Mouse (Mus musculus): ENCODE data around the gene Abcb9. TPM values are rescaled to one million over a fixed set of nuclear protein-coding genes. Genes with fewer than 3 reads are reported as not detected.

The Abcb9 gene
- 33.5 and 39.3 TPM in 2 replicates for polyA plus RNA-seq (2012; rRNA removed)

DNA sequence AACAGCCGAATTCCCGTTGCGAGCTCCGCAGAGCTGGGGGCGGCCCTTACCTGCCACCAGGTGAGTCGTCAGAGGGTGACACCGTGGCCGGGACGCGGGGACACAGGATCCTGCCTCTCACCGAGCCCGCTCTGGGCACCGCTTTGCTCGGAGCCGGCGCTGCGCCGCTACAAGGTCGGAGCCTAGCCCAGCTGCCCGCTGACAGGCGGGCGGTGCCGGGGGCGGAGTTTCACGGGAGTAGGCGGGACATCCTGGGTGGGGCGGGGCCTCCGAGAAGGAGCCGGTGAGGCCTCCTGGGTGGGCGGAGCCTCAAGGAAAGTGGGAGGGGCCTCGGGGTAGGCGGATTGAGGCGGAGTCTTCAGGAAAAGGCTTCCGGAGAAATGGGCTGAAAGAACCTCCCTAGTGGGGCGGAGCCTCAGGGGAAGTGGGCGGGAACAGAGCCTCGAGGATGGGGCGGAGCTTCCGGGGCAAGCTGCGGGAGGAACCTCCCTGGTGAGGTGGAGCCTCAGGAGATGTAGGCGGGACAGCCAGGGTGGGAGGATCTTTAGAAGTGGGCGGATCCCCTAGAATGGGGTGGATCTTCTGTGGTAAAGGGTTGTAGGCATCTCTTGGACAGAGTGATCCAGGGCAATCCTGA lies at the start of gene Abcb9:
Gene Abcb9 (minus strand): TSS at position 203 of the 637 bp plus-strand sequence.
- DNase-seq (ENCODE audit: low read depth): peak; percentile 79

DNA sequence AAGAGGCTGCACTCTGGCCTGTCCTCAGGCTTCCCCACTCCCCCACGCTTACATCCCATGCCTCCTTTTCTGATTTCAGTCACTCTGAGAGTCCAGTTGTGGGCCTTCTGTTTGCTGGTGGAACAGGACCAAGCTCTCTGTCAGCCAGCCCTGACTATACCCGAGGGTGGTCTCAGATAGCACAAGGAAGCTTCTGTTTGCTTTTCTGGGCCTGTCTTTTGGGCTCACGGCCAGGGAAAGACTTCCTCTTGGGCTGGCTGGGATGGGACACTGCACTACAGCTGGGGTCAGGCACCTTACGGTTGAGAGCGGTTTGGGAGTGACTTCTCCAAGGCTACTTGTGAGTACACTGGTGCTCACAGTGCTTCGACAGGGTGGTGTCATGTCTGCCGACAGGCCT lies 42.5 kb upstream of the Abcb9 start:
- DNase-seq (ENCODE audit: low read depth): no peak

DNA sequence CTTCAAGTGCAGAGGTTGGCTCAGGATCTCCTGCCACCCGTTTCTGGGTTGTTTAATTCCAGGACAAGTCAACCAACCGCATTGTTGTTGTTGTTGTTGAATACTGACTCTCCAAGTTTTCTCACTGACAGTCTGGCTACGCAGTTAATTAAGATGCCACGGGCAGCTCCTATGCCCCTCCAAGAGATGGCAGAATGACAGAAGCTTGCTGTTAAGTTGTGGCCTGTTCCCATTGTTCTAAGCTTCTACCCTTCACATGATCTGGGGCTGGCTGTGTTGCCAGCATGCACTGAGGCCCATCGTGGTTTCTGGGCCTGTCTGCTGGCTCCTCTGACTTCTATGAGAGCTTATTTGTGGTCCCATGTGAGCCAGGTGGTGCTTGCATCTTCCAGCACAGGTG lies 38.7 kb upstream of the Abcb9 start:
- DNase-seq (ENCODE audit: low read depth): no peak

DNA sequence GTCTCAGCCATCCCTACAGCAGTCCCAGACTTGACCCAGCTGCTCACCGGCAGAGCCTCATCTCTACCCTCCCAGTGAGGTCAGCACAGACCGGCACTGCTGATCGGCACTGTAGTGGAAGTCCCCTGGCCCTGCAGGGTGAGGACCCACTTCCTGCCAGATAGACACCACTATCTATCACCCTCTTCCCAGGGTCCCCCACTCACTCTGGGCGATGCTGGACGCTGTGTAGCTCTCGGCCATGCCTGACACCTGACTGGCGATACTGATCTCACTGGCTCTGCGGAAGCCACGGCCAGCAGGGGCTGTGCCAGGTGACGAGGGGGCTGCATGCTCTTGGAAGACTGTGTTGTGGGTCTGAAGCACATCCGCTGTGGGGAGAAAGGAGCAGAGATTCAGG lies 29.5 kb upstream of the Abcb9 start:
- no peak for DNase-seq (ENCODE audit: low read depth)

DNA sequence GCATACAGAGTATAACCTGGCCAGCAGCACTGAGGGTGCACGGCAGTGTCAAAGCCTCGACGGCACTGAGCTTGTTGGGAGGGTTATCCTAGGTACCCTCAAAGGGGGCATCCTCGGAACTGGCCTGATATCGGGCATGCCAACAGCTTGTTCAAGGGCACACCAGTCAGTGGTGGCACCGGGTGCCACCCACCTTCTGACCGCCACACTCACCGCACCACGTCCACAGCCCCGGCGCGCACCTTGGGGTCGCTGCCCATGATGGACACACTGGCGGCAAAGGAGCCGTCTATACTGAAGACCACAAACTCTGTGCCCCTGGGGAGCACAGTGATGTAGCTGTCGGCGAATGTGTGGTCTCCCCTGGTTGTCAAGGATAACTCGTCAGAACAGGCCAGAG lies 26.8 kb upstream of the Abcb9 start:
- DNase-seq (ENCODE audit: low read depth): no peak

DNA sequence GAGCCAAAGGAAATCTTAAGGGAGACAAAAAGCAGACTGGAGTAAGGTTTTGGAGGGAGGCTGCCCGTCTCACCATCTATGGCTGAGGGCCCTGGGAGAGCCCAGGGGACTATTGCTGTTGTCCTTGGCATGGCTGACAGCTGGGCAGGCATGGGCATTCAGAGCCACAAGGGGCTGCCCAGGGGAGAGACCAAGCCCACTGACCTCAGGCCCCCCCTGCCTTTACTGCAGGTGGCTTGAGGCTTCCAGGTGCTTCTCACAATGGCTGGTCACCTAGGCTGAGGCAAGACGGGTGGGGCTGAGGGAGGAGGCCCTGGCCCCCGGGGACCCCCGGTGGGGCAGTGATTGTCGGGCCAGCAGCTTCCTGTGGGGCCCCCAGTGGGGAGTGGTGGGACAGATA lies 23.6 kb upstream of the Abcb9 start:
- no peak for DNase-seq (ENCODE audit: low read depth)

DNA sequence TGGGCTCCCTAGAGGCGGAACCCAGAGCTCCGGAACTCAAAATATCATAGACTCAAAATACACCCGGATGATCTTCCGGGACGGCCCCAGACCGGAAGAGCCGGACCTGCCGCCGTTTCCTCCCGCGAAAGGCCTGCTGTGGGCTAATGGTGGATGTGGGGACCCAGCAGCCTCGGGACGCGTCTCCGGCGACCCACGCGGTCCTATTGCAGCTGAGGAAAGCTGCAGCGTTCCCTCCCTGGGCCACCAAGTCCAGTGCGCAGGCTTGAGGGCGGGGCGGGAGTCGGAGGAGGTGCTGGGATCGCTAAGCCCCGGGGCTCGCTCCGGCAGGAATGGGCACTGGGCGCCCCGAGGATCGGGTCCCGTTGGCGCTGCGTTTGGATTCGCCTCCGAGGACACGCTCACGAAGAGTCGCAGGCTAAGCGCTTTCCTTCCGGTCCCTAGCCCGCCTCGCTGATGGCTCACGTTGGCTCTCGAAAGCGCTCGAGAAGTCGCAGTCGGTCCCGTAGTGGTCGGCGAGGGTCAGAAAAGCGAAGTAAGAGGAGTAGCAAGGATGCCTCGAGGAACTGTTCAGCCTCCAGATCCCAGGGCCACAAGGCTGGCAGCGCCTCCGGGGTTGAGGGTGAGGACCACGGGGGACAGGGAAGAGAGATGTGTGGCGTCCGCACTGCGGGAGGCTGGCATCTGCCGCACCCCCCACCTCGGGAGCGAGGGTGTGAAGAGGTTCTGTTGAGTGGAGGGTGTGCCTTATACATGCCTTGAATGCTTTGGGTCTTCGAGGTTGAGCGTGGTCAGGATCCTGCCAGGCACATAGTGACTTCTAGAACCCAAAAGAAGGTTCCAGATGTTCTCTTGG lies 20.6 kb upstream of the Abcb9 start, which contains the start of gene Arl6ip4:
Gene Arl6ip4 (plus strand): TSS at position 100 of the 856 bp plus-strand sequence.
- DNase-seq (ENCODE audit: low read depth): no peak

DNA sequence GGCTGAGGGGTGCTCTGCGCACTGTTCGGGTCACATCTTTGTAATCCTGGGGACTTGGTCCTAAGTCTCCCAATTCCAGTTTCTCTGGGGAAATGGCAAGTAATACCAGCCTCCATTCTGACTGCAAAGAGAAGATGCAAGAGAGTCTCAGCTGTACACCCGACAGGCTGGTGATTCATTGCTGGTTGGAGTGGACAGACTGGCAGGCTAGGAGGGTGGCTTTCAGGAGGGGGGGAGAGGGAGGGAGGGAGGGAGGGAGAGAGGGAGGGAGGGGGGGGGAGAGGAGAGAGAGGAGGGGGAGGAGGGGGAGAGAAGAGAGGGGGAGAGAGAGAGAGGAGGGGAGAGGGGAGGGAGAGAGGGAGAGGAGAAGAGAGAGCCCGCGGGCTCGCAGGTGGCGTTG lies 19.9 kb upstream of the Abcb9 start:
- DNase-seq (ENCODE audit: low read depth): no peak

DNA sequence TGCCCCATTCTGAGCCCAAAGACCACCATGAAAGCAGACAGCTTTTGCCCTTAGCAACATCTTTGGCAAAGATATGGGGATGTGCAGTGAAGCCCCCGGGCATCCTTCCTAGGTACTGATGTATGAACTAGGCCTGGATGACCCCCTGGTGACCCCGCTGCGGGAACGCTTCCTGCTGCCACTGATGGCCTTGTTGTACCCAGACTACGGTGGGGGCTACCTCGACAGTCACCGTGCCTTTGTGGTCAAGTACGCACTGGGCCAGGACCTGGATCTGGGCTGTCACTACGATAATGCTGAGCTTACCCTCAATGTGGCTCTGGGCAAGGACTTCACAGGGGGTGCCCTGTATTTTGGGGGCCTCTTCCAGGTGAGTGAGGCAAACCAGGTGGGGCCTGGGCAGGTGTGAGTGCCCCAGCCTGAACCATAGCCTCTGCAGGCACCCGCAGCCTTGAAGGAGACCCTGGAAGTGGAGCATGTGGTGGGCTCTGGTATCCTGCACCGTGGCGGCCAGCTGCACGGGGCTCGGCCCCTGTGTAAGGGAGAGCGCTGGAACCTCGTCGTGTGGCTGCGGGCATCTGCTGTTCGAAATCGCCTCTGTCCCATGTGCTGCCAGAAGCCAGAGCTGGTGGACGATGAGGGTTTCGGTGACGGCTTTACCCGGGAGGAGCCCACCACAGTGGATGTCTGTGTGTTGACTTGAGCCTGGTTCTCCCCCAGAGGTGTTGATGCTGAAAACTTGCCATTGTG lies 18.9 kb upstream of the Abcb9 start:
- no peak for DNase-seq (ENCODE audit: low read depth)

DNA sequence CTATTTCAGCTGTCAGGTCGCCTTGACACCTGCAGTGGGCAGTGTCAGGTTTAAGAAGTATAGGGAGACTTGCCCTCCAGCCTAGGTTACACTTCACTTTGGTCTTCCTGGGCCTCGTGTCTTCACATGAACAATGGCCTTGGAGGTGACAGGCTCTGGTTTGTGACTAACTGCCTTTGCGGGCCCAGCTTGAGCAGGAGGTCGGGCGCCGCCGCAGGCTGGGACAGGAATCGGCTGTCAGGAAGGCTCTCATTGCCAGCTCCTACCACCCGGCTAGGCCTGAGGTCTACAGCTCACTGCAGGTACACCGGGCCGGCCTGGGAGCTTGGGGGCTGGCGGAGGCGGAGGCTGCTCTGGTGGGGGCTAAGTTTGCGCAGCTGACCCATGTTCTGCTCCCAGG lies 17.4 kb upstream of the Abcb9 start:
- DNase-seq (ENCODE audit: low read depth): no peak

DNA sequence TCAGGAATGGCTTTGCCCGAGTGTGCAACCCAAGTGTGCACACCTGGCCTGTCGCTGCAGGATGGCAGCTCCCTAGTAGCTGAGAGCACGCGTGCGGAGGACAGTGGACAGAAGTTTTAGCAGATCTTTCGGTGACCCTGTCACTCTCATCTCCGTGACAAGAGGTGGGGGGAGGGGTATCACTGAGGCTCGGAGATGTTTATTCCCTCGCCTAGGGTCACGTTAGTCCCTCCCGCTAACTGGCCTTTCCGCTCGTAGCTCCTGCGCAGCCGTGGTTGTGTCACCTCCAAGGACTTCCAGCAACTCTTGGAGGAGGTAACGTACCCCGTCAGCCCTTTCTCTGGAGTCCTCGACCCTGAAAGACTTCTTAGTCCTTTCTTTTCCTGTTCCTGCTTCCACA lies 16.9 kb upstream of the Abcb9 start:
- no peak for DNase-seq (ENCODE audit: low read depth)

DNA sequence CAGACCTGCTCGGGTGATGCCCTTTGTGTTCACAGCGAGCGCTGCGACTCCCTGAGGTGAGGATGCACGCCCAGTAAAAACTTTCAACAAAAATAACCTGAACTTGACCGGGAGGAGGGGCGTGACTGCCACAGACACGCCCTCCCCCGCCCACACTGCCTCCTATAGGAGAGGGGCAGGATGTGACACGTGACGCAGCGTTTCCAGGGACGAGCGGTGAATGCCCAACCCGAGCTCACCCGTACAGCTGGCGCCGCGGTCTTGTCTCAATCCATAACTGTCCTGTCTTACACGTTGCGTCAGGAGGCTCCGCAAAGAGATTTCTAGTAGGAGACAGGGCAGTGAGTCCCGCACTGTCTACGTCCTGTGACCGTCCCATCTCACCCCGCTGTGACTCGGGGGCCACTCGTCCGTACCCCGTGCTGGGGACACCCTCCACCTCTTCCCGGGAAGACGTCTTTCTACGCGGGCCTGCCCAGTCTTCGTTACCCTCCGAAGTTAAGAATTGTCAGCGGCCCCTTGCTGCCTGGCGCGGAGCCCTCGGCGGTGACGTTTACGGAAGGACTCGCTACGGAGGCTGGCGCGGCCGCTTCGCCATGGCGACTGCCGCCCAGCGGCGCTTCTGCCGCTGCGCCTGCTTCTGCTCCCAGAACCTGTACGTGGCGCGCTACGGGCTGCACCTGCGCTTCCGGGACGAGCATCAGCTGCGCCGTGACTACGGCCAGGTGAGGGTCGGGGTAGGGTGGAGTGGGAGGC lies 16.3 kb upstream of the Abcb9 start, which contains the start of gene Ogfod2:
Gene Ogfod2 (plus strand): TSS at position 556 of the 756 bp plus-strand sequence.
- DNase-seq (ENCODE audit: low read depth): peak; percentile 77

DNA sequence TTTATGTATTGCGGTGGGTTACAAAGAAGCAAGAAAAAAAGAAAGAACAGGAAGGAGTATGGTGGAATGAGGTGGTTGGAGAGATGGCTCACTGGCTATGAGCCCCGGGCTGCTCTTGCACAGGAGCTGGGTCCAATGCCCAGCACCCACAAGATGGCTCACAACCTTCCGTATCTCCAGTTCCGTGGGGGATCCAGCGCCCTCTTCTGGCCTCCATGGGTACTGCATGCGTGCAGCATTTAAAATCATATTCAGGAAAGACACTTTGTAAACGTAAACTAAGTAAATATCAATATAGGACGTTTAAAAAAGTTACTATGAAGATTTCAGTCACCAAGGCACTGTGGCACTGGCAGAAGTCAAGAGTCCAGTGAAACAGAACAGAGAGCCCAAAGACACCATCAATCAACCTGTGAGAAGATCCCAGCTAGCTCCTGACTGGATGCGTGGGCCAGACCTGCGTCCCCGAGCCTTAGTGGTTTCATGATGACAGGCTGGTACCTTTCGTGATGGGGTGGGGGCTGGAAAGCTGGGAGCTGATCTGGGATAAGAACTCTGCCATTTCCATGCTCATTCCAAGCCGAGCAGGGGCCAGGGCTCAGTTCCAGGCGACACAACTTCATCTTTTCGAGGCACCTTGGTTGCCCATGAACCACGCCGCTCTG lies 15.6 kb upstream of the Abcb9 start:
- DNase-seq (ENCODE audit: low read depth): no peak

DNA sequence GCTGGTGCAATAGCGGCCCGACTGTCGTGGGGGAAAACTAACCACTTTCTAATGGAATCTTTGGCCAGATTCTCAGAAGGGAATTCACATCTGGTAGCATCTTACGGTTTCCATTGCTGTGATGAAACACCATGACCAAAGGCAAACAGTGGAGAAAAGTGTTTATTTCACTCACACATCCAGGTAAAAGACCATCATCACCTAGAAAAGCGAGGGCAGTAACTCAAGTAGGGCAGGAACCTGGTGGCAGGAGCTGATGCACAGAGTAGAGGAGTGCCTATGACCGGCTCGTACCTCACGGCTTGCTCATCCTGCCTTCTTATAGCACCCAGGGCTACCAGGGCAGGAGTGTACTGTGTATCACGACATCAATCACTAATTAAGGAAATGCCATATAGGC lies 8.0 kb upstream of the Abcb9 start:
- no peak for DNase-seq (ENCODE audit: low read depth)

DNA sequence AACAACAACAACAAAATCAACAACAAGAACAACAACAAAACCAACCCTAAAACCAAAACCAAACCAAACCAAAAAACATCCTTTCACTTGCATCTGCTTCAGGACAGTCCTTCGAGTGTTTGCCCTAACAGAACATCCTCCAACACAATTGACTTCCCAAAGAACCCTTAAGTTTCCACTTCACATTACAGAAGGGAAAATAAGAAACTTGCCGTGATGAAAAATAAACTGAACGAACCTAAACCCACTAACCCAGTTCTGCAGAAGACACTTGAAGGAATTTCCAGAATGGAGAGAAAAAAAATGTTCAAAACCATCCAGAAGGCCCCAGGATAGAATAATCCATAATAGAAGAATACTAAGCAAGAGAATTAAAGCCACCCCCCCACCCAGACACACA lies 7.4 kb upstream of the Abcb9 start:
- no peak for DNase-seq (ENCODE audit: low read depth)

DNA sequence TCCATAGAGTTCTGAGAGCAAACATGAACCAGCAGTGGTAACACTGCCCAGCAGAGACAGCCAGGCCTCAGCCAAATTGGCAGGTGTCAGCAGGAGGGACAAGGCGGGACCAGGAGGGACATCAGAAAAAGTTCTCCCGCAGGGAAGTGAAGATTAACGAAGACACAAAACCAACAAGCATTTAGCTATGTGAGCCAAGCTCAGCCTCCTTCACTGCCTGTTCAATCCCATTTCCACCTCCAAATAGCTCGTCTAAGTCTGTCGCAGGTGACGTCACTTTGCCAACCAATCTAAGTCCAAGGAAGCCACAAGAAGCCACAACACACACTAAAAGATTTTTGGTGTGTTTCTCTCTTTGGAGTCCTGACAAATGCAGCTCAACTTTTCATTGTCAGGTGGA lies 6.7 kb upstream of the Abcb9 start:
- DNase-seq (ENCODE audit: low read depth): no peak

DNA sequence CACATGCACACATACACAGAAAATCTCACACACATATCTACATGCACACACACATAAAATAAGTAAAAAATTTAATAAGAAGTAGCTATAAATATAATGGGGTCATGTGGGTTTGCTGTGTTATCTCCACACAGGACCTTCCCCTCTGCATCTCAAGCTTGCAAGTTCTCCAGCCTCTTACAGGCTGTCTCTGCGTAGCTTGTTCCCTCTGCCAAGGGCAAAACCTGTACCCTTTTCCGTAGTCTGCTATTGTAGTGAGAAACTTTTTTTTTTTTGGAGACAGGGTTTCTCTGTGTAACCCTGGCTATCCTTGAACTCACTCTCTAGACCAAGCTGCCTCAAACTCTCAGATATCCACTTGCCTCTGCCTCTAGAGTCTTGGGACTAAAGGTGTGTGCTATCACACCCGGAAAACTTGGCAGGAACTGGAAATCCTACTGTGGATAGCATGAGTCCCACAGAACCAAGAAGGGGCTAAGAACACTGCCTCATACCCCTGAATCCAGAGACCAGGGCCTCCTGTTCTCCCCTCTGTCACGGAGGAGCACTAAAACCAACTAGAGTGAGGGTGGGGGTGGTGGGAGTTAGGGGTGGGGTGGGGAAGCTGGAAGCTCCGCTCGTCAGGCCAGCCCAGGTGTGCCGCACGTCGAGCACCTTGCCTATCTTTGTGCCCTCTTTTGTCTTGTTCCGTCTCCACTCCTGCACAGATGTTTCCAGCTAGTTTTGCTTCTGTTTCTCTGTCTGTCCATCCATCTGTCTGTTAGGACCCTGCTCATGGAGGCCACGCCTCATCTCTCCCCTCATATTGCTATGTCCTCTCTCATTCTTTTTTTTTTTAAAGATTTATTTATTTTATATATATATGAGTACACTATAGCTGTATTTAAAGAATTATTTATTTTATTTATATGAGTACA lies 4.8 kb upstream of the Abcb9 start:
- DNase-seq (ENCODE audit: low read depth): no peak

DNA sequence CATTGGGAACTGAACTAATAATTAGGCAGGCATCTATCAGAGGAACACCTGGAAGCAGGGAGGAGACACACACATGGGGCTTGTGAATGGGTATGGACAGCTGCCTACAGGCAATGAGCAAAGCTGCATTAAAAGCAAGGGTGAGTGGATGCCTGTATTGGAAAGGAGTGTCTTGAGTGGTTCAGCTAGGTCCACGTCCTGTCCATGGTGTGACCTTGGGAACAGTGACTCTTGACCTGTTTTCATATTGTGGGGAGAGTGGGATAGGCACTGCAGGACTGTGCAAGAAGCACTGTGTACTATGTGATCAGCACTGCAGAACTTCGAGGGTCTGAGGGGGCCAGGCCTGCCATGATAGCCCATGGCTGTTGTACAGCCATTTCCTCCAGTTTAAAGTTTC lies 3.3 kb upstream of the Abcb9 start:
- no peak for DNase-seq (ENCODE audit: low read depth)

DNA sequence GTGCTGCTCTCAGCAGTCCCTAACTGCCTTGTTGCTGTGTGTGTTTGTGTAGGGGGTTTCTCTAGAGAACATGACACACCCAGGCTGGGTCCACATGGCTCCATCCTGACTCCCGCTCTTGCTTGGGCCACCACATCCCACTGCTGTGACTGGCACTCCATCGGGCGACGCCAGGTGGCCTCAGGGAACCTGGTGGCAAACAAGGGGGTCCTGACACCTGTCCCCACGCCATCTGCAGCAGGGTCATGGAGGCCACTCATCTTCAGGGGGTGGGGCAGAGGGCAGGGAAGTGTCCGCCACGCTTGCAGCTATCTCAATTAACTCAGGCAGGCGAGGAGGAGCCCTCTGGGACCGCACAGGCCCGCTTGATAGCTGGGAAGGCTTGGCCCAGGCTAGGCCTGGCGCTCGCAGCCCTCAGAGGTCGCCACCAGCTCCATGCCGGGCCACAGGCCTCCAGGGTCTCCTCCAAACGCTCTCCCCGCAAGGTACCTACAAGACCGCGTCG lies 469 bp downstream of the Abcb9 start:
- no peak for DNase-seq (ENCODE audit: low read depth)
